Mouse (Mus musculus): ENCODE data around the gene Alpl. TPM values are rescaled to one million over a fixed set of nuclear protein-coding genes. Genes with fewer than 3 reads are reported as not detected.

Alpl gene
- total and polyA plus RNA-seq, 3 experiments = not detected

DNA sequence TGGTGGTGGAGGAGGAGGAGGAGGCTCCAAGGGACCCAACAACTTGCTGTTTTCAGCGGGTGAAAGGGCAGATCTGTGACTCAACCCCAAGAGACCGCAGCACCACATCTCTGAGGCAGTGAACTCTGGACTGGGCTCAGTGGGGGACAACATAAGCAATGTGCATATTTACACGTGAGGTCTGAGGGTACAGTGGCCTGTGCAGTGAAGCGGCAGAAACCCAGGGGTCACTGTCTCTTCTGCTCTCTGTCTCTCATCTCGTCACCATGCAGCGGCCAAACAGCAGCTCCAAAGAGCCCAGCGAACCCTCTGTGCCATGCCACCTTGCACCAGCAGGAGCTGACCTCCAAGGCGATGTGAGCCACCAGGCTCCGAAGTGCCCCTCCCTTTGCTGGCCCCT is 49.1 kb downstream of the Alpl start:
- no peaks in the 10 kb centered on the region for H3K79me2 ChIP-seq (ENCODE audit: control insufficient read depth, insufficient read depth, low read length, poor library complexity)
- H3K4me1 ChIP-seq (ENCODE audit: control insufficient read depth in 1 of 2, insufficient read depth in 2 of 2, low read length in 2 of 2) = peaks cover 0 to 7% of the 10 kb centered on the region in 2 experiments; a peak in 2 of 4 replicates
- H3K9ac ChIP-seq (ENCODE audit: control insufficient read depth, low read depth, low read length, poor library complexity, severe bottlenecking) = no peak overlapping the region
- H3K27me3 ChIP-seq (ENCODE audit: control insufficient read depth in 1 of 2, insufficient read depth in 2 of 2, low read length in 2 of 2) = no peaks in the 10 kb centered on the region
- TF ChIP-seq CHD1 (IDR thresholded peaks at IDR 0.05; ENCODE audit: low read depth, low read length) (no peak), TCF12 (IDR thresholded peaks at IDR 0.05; ENCODE audit: low read depth, low read length) (no peak), ZMIZ1 (IDR thresholded peaks at IDR 0.05; ENCODE audit: low read depth, low read length) (no peak), KAT2A (conservative IDR thresholded peaks at IDR 0.05; ENCODE audit: low read depth, low read length) (no peak), POLR2A (IDR thresholded peaks at IDR 0.05; ENCODE audit: control insufficient read depth in 1 of 2, insufficient read depth in 1 of 2, low read depth in 1 of 2, low read length in 2 of 2, poor library complexity in 1 of 2) (no peak), ELF1 (IDR thresholded peaks at IDR 0.05; ENCODE audit: low read depth, low read length) (no peak), RCOR1 (IDR thresholded peaks at IDR 0.05; ENCODE audit: low read depth, low read length) (no peak), MXI1 (IDR thresholded peaks at IDR 0.05; ENCODE audit: low read depth, low read length) (no peak), GABPA (IDR thresholded peaks at IDR 0.05; ENCODE audit: low read depth, low read length) (no peak), RAD21 (IDR thresholded peaks at IDR 0.05; ENCODE audit: low read depth, low read length) (no peak), CHD2 (IDR thresholded peaks at IDR 0.05; ENCODE audit: low read length) (no peak), BHLHE40 (IDR thresholded peaks at IDR 0.05; ENCODE audit: borderline replicate concordance, low read depth, low read length) (no peak), JUND (IDR thresholded peaks at IDR 0.05; ENCODE audit: low read depth, low read length) (no peak), MAFK (IDR thresholded peaks at IDR 0.05; ENCODE audit: borderline replicate concordance, low read depth, low read length) (no peak), NELFE (IDR thresholded peaks at IDR 0.05; ENCODE audit: low read depth, low read length) (no peak), POLR2AphosphoS2 (IDR thresholded peaks at IDR 0.05; ENCODE audit: low read length) (no peak), MAZ (IDR thresholded peaks at IDR 0.05; ENCODE audit: low read depth, low read length) (no peak), TBP (IDR thresholded peaks at IDR 0.05; ENCODE audit: low read depth, low read length) (no peak)
- DNase-seq (ENCODE audit: low read depth, low spot score) = no peak
- H3K4me3 ChIP-seq (ENCODE audit: control insufficient read depth in 1 of 2, insufficient read depth in 1 of 2, low read depth in 2 of 2, low read length in 2 of 2) = no peak overlapping the region
- no peak overlapping the region for H3K27ac ChIP-seq (ENCODE audit: control insufficient read depth, low read depth, low read length)
- peaks cover 0 to 2% of the 10 kb centered on the region in 2 experiments; a peak in 1 of 4 replicates for H3K36me3 ChIP-seq (ENCODE audit: control insufficient read depth in 1 of 2, insufficient read depth in 2 of 2, low read length in 2 of 2)
- H3K9me3 ChIP-seq (replicated peaks; ENCODE audit: insufficient read depth, low read length) = no peaks in the 10 kb centered on the region

DNA sequence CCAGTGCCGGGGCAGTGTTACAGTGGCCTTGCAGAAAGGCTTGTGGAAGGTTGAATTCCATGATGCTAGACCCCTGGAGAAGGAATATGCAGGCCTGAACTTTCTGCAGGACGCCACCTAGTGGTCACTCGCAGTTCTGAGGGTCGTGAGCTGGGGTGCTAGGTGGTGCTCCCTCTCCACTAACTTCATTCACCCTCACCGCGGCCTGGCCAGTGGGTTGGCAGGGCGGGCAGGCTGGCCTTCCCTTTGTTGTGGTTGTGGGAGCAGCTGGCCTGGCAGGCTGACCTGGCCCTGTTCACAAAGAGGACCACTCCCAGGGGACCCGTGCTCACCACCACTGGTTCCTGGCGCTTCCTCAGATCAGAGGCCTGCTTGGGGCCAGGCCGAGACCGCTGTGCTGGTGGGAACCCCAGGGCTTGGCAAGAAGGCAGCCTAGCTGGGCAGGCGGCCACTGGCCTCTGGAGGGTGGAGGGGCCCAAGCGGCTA is 51.7 kb downstream of the Alpl start:
- TF ChIP-seq MYB (IDR thresholded peaks at IDR 0.05; ENCODE audit: low read depth, low read length) (no peak), TBP (IDR thresholded peaks at IDR 0.05; ENCODE audit: low read depth, low read length) (no peak), ZNF384 (IDR thresholded peaks at IDR 0.05; ENCODE audit: low read depth, low read length) (no peak), RAD21 (IDR thresholded peaks at IDR 0.05; ENCODE audit: low read depth, low read length) (peak; percentile 33), ZKSCAN1 (IDR thresholded peaks at IDR 0.05; ENCODE audit: low read depth, low read length) (no peak), TCF12 (IDR thresholded peaks at IDR 0.05; ENCODE audit: low read depth, low read length) (no peak), RCOR1 (IDR thresholded peaks at IDR 0.05; ENCODE audit: low read depth, low read length) (no peak), CTCF (IDR thresholded peaks at IDR 0.05 in 2 of 3, conservative IDR thresholded peaks at IDR 0.05 in 1 of 3; ENCODE audit: control insufficient read depth in 1 of 3, insufficient read depth in 1 of 3, low read depth in 2 of 3, low read length in 3 of 3, poor library complexity in 1 of 3, severe bottlenecking in 1 of 3) (peak; percentile 75 to 87 (median 85)), CHD2 (IDR thresholded peaks at IDR 0.05; ENCODE audit: low read length) (no peak), SIN3A (IDR thresholded peaks at IDR 0.05; ENCODE audit: low read length) (no peak), SMC3 (IDR thresholded peaks at IDR 0.05; ENCODE audit: low read depth, low read length) (peak; percentile 69), ZC3H11A (IDR thresholded peaks at IDR 0.05; ENCODE audit: low read depth, low read length) (peak; percentile 20; the same call in 1 of the 2 replicates), NELFE (IDR thresholded peaks at IDR 0.05; ENCODE audit: low read depth, low read length) (no peak), KAT2A (conservative IDR thresholded peaks at IDR 0.05; ENCODE audit: low read depth, low read length) (no peak), BHLHE40 (IDR thresholded peaks at IDR 0.05; ENCODE audit: borderline replicate concordance, low read depth, low read length) (no peak), CHD1 (IDR thresholded peaks at IDR 0.05; ENCODE audit: low read depth, low read length) (no peak), ELF1 (IDR thresholded peaks at IDR 0.05; ENCODE audit: low read depth, low read length) (no peak), EP300 (IDR thresholded peaks at IDR 0.05; ENCODE audit: low read depth in 1 of 2, low read length in 2 of 2) (no peak), GABPA (IDR thresholded peaks at IDR 0.05; ENCODE audit: low read depth, low read length) (no peak), POLR2A (IDR thresholded peaks at IDR 0.05; ENCODE audit: control insufficient read depth in 1 of 2, insufficient read depth in 1 of 2, low read depth in 1 of 2, low read length in 2 of 2, poor library complexity in 1 of 2) (no peak), UBTF (IDR thresholded peaks at IDR 0.05; ENCODE audit: borderline replicate concordance, insufficient read depth, low read depth, low read length) (no peak)
- Histone ChIP-seq H3K27ac (ENCODE audit: control insufficient read depth, low read depth, low read length) (no peak overlapping the region), H3K36me3 (ENCODE audit: control insufficient read depth in 1 of 2, insufficient read depth in 2 of 2, low read length in 2 of 2) (peaks cover 0 to 7% of the 10 kb centered on the region in 2 experiments; a peak in 2 of 4 replicates), H3K79me2 (ENCODE audit: control insufficient read depth, insufficient read depth, low read length, poor library complexity) (no peaks in the 10 kb centered on the region), H3K9ac (ENCODE audit: control insufficient read depth, low read depth, low read length, poor library complexity, severe bottlenecking) (no peak overlapping the region), H3K27me3 (ENCODE audit: control insufficient read depth in 1 of 2, insufficient read depth in 2 of 2, low read length in 2 of 2) (no peaks in the 10 kb centered on the region), H3K4me1 (ENCODE audit: control insufficient read depth in 1 of 2, insufficient read depth in 2 of 2, low read length in 2 of 2) (peaks cover 6 to 16% of the 10 kb centered on the region in 2 experiments), H3K9me3 (replicated peaks; ENCODE audit: insufficient read depth, low read length) (no peaks in the 10 kb centered on the region), H3K4me3 (ENCODE audit: control insufficient read depth in 1 of 2, insufficient read depth in 1 of 2, low read depth in 2 of 2, low read length in 2 of 2) (no peak overlapping the region)
- peak; percentile 59 for DNase-seq (ENCODE audit: low read depth, low spot score)
